14 mouse cellular contexts compared by ENCODE assay signal in genomic region chr11:118227650-118228049, GRCm38 (mm10). TPM values are rescaled to one million over a fixed set of nuclear protein-coding genes. Genes with fewer than 3 reads are reported as not detected.
DNase-seq lines count a peak whose midpoint lies in the region; ATAC-seq and TF ChIP-seq lines count a peak whose summit lies in the region.
"Had no signal": no experiment of that assay in that cellular context is flagged by ENCODE, and none has a peak within 500 bp of the region (broad histone marks: within the 10 kb centered on the region; RNA-seq: fewer than 3 reads in every experiment).

No protein-coding gene starts in this region.

- WGBS in heart, postnatal 0 days = 54% methylated on average over 7 of the region's 7 CpGs
- 59% methylated on average over 7 of the region's 7 CpGs for WGBS in heart, embryonic 11.5 days (ENCODE audit: insufficient replicate concordance)
- WGBS in macrophage (ENCODE audit: missing documents) = 21% methylated on average over 6 of the region's 7 CpGs
- 23% methylated on average over 7 of the region's 7 CpGs for WGBS in liver, embryonic 12.5 days (ENCODE audit: insufficient replicate concordance)
- 85% methylated on average over 7 of the region's 7 CpGs for WGBS in forebrain, embryonic 10.5 days

- H3K4me3 ChIP-seq in heart, postnatal 0 days (ENCODE audit: low read depth, low read length) = no peak overlapping the region
- H3K4me3 ChIP-seq in heart, embryonic 11.5 days (ENCODE audit: low read depth, low read length) = no peak overlapping the region
- no peak overlapping the region for H3K4me3 ChIP-seq in macrophage (ENCODE audit: inconsistent target)
- no peak overlapping the region for H3K4me3 ChIP-seq in liver, embryonic 12.5 days
- no peak overlapping the region for H3K4me3 ChIP-seq in forebrain, embryonic 10.5 days
- H3K4me3 ChIP-seq: hindbrain, embryonic 10.5 days; liver, embryonic 13.5 days; midbrain, embryonic 10.5 days; myocyte had no signal

- H3K27ac ChIP-seq in heart, postnatal 0 days (ENCODE audit: low read depth) = 0 out of 2 replicates have a peak overlapping the region, but pooled peaks have one; percentile 31
- H3K27ac ChIP-seq in heart, embryonic 11.5 days (ENCODE audit: low read depth, low read length) = no peak overlapping the region
- peak overlapping the region; percentile 15; the same call in 1 of the 2 replicates for H3K27ac ChIP-seq in macrophage
- H3K27ac ChIP-seq in liver, embryonic 12.5 days = no peak overlapping the region
- H3K27ac ChIP-seq in forebrain, embryonic 10.5 days = no peak overlapping the region
- H3K27ac ChIP-seq: liver, embryonic 13.5 days had no signal

- no peak for DNase-seq in heart, postnatal 0 days (ENCODE audit: low spot score)
- peak; percentile 67 for DNase-seq in thymus, postnatal 0 days (ENCODE audit: low spot score)
- DNase-seq in cerebellum, adult 11 months = no peak
- no peak for DNase-seq in forebrain, embryonic 10.5 days (ENCODE audit: extremely low spot score, low spot score)
- DNase-seq: adrenal gland, postnatal 14 days; kidney, adult 11 months; liver, embryonic 13.5 days had no signal

- H3K36me3 ChIP-seq in heart, postnatal 0 days (replicated peaks; ENCODE audit: control insufficient read depth, insufficient read depth, low read length) = no peaks in the 10 kb centered on the region
- no peaks in the 10 kb centered on the region for H3K36me3 ChIP-seq in heart, embryonic 11.5 days (ENCODE audit: control insufficient read depth, insufficient read depth, low read length)
- H3K36me3 ChIP-seq in macrophage (ENCODE audit: inconsistent target) = no peaks in the 10 kb centered on the region
- H3K36me3 ChIP-seq in liver, embryonic 12.5 days = no peaks in the 10 kb centered on the region
- H3K36me3 ChIP-seq in forebrain, embryonic 10.5 days (replicated peaks) = no peaks in the 10 kb centered on the region
- H3K36me3 ChIP-seq: hindbrain, embryonic 10.5 days; liver, embryonic 13.5 days; midbrain, embryonic 10.5 days had no signal

- no peak for ATAC-seq in heart, postnatal 0 days (ENCODE audit: insufficient read depth, low read depth)
- no peak for ATAC-seq in heart, embryonic 11.5 days (replicated peaks; ENCODE audit: insufficient number of reproducible peaks, low FRiP score, low TSS enrichment)
- peak; percentile 48 for ATAC-seq in CD4-positive, CD25-positive, alpha-beta regulatory T cell, adult 4 months
- no peak for ATAC-seq in liver, embryonic 12.5 days

- peaks cover 100% of the 10 kb centered on the region for H3K79me2 ChIP-seq in macrophage (ENCODE audit: inconsistent target)

- H3K9ac ChIP-seq in heart, postnatal 0 days (replicated peaks; ENCODE audit: low read depth, low read length) = no peak overlapping the region
- H3K9ac ChIP-seq in heart, embryonic 11.5 days (ENCODE audit: low read depth, low read length) = no peak overlapping the region
- H3K9ac ChIP-seq in liver, embryonic 12.5 days = no peak overlapping the region
- H3K9ac ChIP-seq: liver, embryonic 13.5 days had no signal

- no peaks in the 10 kb centered on the region for H3K9me3 ChIP-seq in heart, postnatal 0 days (replicated peaks; ENCODE audit: control insufficient read depth, low read length)
- no peaks in the 10 kb centered on the region for H3K9me3 ChIP-seq in heart, embryonic 11.5 days (replicated peaks; ENCODE audit: control insufficient read depth, low read length)
- H3K9me3 ChIP-seq in liver, embryonic 12.5 days (replicated peaks) = no peaks in the 10 kb centered on the region
- H3K9me3 ChIP-seq in forebrain, embryonic 10.5 days = no peaks in the 10 kb centered on the region
- H3K9me3 ChIP-seq: hindbrain, embryonic 10.5 days; liver, embryonic 13.5 days; midbrain, embryonic 10.5 days had no signal

- no peak overlapping the region for H3K4me2 ChIP-seq in heart, postnatal 0 days (ENCODE audit: low read depth, low read length)
- no peak overlapping the region for H3K4me2 ChIP-seq in heart, embryonic 11.5 days
- no peak overlapping the region for H3K4me2 ChIP-seq in liver, embryonic 12.5 days
- H3K4me2 ChIP-seq: liver, embryonic 13.5 days had no signal

- no peak for TF ChIP-seq EP300 in heart, postnatal 0 days (IDR thresholded peaks at IDR 0.05; ENCODE audit: low read depth)

- H3K27me3 ChIP-seq in heart, postnatal 0 days (ENCODE audit: control insufficient read depth, insufficient read depth, low read length) = no peaks in the 10 kb centered on the region
- no peaks in the 10 kb centered on the region for H3K27me3 ChIP-seq in heart, embryonic 11.5 days (ENCODE audit: control insufficient read depth, insufficient read depth, low read length)
- no peaks in the 10 kb centered on the region for H3K27me3 ChIP-seq in liver, embryonic 12.5 days (replicated peaks)
- H3K27me3 ChIP-seq in forebrain, embryonic 10.5 days (ENCODE audit: poor library complexity, severe bottlenecking) = peaks cover 12% of the 10 kb centered on the region
- H3K27me3 ChIP-seq: liver, embryonic 13.5 days had no signal

- peaks cover 41% of the 10 kb centered on the region for H3K4me1 ChIP-seq in heart, postnatal 0 days (ENCODE audit: control insufficient read depth, insufficient read depth)
- H3K4me1 ChIP-seq in heart, embryonic 11.5 days (ENCODE audit: control insufficient read depth, insufficient read depth, low read length) = 0 out of 2 replicates have a peak, but pooled peaks cover 3% of the 10 kb centered on the region
- peaks cover 42% of the 10 kb centered on the region for H3K4me1 ChIP-seq in liver, embryonic 12.5 days
- H3K4me1 ChIP-seq in forebrain, embryonic 10.5 days = peaks cover 38% of the 10 kb centered on the region

- TF ChIP-seq CTCF in heart, postnatal 0 days (IDR thresholded peaks at IDR 0.05; ENCODE audit: low read depth) = no peak

RNA-seq across cellular contexts. Expression of gene Cyth1, which starts 20.7 kb away (rescaled TPM):
- 49.8 and 50.1 TPM in 2 replicates for total RNA-seq in heart, postnatal 0 days (2014; rRNA removed; ENCODE audit: low replicate concordance)
- 21.4 TPM in 2 replicates for polyA plus RNA-seq in heart, postnatal 0 days (2015; fragmentation: Nextera tagmentation; extraction: Ambion mirVana)
- polyA plus RNA-seq in heart, embryonic 11.5 days (2014; fragmentation: Nextera tagmentation; extraction: Ambion mirVana) = 10.6 and 12.7 TPM in 2 replicates
- 10 to 100 TPM; 34.7 to 59.5 TPM for polyA plus RNA-seq in CD4-positive, CD25-positive, alpha-beta regulatory T cell, adult 4 months (2017; shearing (Covaris generic))
- 100 to 1,000 TPM in 22 of 26 experiments, 10 to 100 TPM in 4; 82.3 to 803 (median 180) TPM for total RNA-seq in macrophage (2018; cell fraction: chromatin; rRNA removed)
- 100 to 1,000 TPM in 4 of 26 experiments, 10 to 100 TPM in 22; 32.2 to 107 (median 58.3) TPM for total RNA-seq in macrophage (2018; cell fraction: cytosol; rRNA removed)
- total RNA-seq in macrophage (2018; cell fraction: nucleus; rRNA removed) = 100 to 1,000 TPM in 12 of 26 experiments, 10 to 100 TPM in 14; 39.3 to 441 (median 84.8) TPM
- 62.6 to 194 TPM (median 68.7 TPM) in 3 replicates for polyA plus RNA-seq in macrophage (2018)
- 44.7 and 46.1 TPM in 2 replicates for polyA plus RNA-seq in thymus, postnatal 0 days (2015; fragmentation: Nextera tagmentation; extraction: Ambion mirVana)
- polyA plus RNA-seq in liver, embryonic 12.5 days (2016; fragmentation: Nextera tagmentation; extraction: Ambion mirVana) = 4.7 and 5.4 TPM in 2 replicates
- polyA plus RNA-seq in forebrain, embryonic 10.5 days (2016; fragmentation: Nextera tagmentation; extraction: Ambion mirVana) = 10.1 and 11.5 TPM in 2 replicates

Comparison
In these comparisons a context has a peak if more than half of its experiments do, and no peak if none do; other contexts are left out.
1. H3K27ac ChIP-seq: peak in heart, postnatal 0 days (single experiment) and macrophage (single experiment); none in heart, embryonic 11.5 days (single experiment), liver, embryonic 12.5 days (single experiment) and forebrain, embryonic 10.5 days (single experiment).